Mouse (Mus musculus) embryonic stem cell, embryonic (primary cell): ENCODE results near the gene Cbx2.

Source experiments
- CTCF ChIA-PET, 4 experiments: fragments of 300-600 bp in 2 of 4; fragments of 350-600 bp in 2 of 4; sonication (Branson Sonifier 250); formaldehyde crosslinking; loops; one replicate each; lab custom pipeline; 2022; ENCODE audit warnings: inconsistent platforms in 2 of 4; lab: Charles Lee
- POLR2A ChIA-PET, 4 experiments: fragments of 300-600 bp in 2 of 4; fragments of 350-600 bp in 2 of 4; sonication (Branson Sonifier 250); formaldehyde crosslinking; loops; one replicate each; lab custom pipeline; 2022; ENCODE audit warnings: antibody characterized with exemption in 4 of 4, inconsistent platforms in 1 of 4; lab: Charles Lee

Gene Cbx2

DNA sequence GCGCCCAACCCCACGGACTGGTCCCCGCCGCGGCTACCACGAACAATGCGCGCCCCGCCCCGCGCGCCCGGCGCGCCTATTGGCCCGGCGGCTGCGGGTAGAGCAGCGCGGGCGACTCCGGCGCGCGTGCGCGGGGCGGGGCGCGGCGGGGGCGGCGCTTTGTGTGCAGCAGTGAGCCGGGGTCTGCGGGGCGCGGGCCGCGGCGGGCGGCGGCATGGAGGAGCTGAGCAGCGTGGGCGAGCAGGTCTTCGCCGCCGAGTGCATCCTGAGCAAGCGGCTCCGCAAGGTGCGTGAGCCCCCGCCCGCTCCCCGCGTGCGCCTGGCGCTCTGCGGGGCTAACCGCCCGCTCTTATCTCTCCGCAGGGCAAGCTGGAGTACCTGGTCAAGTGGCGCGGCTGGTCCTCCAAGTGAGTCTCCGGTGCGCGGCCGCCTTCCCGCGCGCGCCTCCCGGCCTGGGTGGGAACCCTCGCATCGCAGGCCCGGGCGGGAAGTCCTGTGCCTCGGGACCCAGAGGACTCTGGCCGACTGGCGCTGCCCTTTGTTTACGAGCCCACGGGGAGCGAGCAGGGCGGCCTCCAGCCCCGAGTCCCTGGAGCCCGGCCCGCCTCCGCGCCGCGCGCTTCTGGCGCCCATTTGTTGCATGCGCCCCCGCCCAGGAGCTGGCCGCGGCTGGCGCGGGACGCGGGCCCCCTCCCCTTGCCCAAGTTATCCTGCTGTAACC, at the start of gene Cbx2:
Gene Cbx2, plus strand, starts transcription at position 68 of the 721 bp plus-strand sequence.
- POLR2A ChIA-PET: interaction anchor here (0.5 to 3.4 kb wide), 26 partner anchors 9 to 919 kb away, joined by 3 to 14 read pairs (median 4); partner anchors contain the start of genes Baiap2 (in 1 of the 4), Cbx4 (in 1 of the 4) and Cbx8 (in 1 of the 4)
- CTCF ChIA-PET: interaction anchor here (0.6 to 2.8 kb wide), 30 partner anchors 10 to 581 kb away, joined by 3 to 13 read pairs (median 4); partner anchors contain the start of gene Cbx4 (in 1 of the 4)

DNA sequence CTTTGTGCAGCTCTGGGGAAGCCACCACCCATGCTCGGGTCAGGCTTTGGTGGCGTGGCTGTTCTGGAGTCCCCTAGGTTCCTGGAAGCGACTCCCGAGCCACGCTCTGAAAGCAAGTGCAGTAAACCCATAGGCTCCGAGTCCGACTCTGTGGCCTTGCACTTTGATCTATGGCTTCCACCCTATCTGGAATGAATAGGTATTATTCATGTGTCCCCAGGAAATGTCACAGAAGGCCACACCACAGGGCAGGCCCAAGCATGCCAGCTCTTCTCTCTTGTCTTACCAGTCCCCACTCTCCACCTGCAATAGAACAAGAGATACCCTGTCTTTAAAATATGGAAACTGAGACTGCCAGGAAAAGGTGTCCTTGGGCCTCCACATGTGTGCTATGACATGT, 48.4 kb upstream of the Cbx2 start:
- POLR2A ChIA-PET: interaction anchor here in 1 of 4 experiments (0.6 kb wide), 1 partner anchor 21 kb away, joined by 3 read pairs; no protein-coding TSS in a partner anchor
- CTCF ChIA-PET: interaction anchor here in 2 of 4 experiments (0.6 to 0.7 kb wide), 4 partner anchors 50 to 1972 kb away, joined by 3 to 20 read pairs (median 3); no protein-coding TSS in a partner anchor

DNA sequence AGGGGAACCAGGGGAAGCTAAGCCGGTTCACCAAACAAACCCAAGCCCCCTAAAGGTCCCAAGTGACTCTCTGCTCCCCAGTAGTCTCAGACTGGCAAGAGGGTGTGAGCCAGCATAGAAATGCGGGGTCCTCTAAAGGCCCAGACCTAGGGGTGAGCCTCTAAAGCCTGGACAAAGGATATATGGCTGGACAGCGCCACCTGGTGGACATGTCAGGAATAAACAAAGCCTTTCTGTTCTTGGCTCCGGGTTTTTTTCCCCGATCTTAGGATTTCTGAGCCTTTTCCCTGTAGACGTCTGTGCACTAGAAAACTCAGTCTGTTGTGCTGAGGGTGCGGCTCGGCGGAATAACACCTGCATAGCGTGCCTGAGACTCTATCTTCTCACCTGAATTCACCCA, 47.3 kb upstream of the Cbx2 start:
- CTCF ChIA-PET: interaction anchor here in 2 of 4 experiments (0.7 to 1.4 kb wide), 3 partner anchors 26 to 327 kb away, joined by 3 to 4 read pairs (median 3); no protein-coding TSS in a partner anchor
- POLR2A ChIA-PET: no interaction called here

DNA sequence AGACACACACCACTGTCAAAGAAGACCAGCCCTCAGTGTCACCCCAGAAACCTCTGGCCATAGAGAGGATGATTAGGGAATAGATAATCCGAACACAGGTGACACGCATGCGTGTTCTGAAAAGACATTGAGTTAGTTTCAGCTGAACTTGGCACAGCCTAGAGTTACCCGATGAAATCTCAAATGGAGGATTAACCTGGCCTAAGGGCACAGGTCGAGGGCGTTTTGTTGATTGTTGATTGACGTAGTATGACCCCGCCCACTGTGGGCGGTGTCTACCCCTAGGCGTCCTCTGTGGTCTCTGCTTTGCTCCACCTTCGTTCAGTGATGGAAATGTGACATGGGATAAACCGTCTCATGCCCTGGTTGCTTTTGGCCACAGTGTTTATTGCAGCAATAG, 46.8 kb upstream of the Cbx2 start:
- ChIA-PET POLR2A (no interaction called here), CTCF (interaction anchor here in 2 of 4 experiments (0.7 to 1.4 kb wide), 3 partner anchors 26 to 328 kb away, joined by 3 to 4 read pairs (median 3); no protein-coding TSS in a partner anchor)

DNA sequence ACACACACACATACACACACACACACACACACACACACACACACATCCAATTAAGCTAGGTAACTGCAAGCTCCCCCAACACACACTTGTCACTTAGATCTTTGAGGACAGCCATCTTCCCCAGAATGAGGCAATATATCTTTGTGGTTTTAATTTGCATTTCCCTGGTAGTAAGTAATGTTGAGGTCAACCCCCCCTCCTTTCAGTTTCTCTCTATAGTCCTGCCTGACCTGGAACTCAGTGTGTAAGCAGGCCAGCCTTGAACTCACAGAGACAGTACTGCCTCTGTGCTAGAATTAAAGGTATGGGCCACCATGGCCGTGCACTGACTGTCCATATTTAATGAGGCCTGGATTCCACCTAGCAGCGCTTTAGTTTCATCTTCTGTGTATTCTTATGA, 42.4 kb upstream of the Cbx2 start:
- POLR2A ChIA-PET: no interaction called here
- CTCF ChIA-PET: interaction anchor here in 2 of 4 experiments (1.0 to 1.3 kb wide), 2 partner anchors 8 to 18 kb away, joined by 4 to 6 read pairs; no protein-coding TSS in a partner anchor

DNA sequence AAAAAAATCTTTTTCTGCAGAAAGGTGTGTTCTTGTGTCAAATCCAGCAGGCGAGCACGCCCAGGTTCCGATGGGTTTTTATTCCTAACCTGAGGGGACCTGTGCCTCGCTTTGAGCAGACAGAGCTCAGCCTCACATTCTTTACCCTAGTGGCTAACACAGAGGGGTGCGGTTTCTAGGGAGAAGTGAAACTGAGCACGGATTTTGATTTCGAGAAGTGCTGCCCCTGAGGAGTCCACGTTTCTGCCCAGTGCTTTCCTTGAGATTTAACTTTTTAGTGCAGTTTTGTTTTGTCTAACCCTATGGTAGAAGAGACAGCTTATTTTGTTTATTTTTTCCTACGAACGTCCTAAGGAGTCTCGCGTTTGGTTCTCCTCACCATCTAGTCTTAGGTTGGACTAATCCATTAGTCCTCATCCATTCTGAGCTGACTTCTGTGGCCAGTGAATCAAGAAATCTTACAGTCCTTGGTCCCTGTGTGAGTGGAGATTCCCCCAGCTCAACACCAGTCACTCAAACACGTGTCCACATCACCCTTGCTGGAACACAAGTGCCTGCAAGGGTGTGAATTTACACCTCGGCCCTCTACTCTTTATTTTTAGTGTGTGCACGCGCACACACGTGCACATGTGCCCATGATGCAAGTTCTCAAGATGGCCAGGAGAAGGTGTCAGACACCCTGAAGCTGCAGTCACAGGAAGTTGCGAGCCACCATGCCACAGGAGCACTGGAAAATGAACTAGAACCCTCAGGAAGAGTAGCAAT, 41.6 kb upstream of the Cbx2 start:
- CTCF ChIA-PET: interaction anchor here in 3 of 4 experiments (0.5 to 1.3 kb wide), 6 partner anchors 9 to 423 kb away, joined by 3 to 6 read pairs (median 4); no protein-coding TSS in a partner anchor
- POLR2A ChIA-PET: interaction anchor here in 1 of 4 experiments (0.7 kb wide), 1 partner anchor 26 kb away, joined by 3 read pairs; no protein-coding TSS in a partner anchor

DNA sequence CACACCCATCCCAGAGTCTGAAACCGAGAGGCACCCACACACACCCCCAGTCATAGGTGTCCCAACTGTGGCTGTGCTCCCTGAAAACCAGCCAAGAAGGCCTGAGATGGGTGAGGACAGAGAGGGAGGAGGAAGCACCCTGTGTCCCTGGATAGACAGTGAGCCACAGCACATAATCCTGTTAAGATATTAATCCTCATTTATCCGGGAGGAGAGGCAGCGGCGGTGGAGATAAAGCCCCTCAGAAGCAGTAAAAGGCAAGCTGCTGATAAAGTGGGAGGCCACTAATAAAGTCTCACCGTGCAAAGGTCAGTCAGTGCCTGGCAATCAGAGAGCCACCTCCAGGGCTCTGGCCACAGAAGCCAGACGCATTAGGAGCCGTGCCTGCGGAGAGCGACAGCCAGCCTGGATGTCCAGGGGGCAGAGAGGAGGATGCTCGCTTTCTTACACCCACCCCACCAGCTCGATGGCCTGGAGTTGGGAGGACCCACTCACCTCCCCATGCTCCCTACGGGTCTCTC, 40.1 kb upstream of the Cbx2 start:
- ChIA-PET POLR2A (interaction anchor here in 1 of 4 experiments (1.4 kb wide), 1 partner anchor 25 kb away, joined by 3 read pairs; no protein-coding TSS in a partner anchor), CTCF (no interaction called here)

DNA sequence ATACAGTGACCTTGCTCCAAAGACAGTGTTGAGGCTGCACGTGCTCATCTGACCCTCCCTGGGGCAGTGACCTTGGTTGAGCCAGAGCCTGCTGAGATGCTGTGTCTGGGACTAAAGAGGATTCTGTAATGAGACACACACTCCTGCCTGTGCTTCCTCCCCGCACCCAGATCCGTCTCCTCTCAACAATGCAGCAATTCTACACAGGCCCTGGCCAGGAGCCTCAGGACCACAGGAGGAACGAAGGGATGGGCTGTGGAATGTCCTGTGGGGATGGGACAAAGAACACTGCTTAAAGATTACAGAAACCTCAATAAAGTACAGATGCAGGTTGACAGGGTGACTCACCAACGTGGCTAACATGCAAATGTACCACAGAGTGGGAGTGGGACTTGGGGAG, 37.2 kb upstream of the Cbx2 start:
- ChIA-PET CTCF (interaction anchor here in 2 of 4 experiments (1.0 to 2.2 kb wide), 2 partner anchors 13 to 14 kb away, joined by 4 to 9 read pairs; no protein-coding TSS in a partner anchor), POLR2A (no interaction called here)

DNA sequence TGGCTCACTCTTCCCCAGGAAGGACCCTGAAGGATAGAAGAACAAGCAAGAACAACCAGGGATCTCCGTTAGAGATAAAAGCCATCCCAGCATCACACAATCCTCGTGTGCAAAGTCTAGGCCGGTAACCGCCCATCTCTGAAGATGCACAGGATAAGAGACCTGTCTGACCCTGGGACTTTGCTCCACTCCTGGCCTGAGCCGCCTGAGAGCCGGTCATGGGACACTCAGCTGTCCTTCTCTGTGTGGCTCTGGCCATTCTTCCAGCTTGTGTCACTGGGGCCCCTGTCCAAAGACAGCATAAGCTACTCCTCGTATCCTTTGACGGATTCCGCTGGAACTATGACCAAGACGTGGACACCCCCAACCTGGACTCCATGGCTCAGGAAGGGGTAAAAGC, 34.8 kb upstream of the Cbx2 start, which contains the start of gene Enpp7:
Gene Enpp7, plus strand, starts transcription at position 190 of the 400 bp plus-strand sequence.
- CTCF ChIA-PET: interaction anchor here in 1 of 4 experiments (0.6 kb wide), 1 partner anchor 404 kb away, joined by 8 read pairs; no protein-coding TSS in a partner anchor
- POLR2A ChIA-PET: interaction anchor here in 2 of 4 experiments (0.5 to 0.6 kb wide), 2 partner anchors 36 to 145 kb away, joined by 4 to 5 read pairs; no protein-coding TSS in a partner anchor

DNA sequence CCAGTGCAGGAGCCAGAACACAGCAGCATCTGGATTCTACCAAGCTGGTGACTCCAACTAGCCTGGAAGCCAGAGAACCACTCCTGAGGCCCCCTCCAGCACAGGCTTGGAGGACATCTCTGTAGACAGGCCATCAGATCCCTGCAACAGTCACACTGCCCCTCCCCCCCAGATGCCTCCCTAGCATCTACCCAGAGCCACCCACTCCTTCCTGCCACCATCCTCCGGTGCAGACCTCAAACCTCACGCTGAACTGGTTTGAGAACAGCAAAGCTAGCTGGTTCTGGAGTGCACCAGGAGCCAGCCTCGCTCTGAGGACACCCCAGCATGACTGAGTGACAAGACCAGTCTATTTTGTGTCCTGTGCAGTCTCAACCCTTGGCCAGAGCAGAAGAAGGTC, 30.0 kb upstream of the Cbx2 start:
- ChIA-PET CTCF (interaction anchor here in 1 of 4 experiments (0.5 kb wide), 1 partner anchor 989 kb away, joined by 3 read pairs; no protein-coding TSS in a partner anchor), POLR2A (no interaction called here)

DNA sequence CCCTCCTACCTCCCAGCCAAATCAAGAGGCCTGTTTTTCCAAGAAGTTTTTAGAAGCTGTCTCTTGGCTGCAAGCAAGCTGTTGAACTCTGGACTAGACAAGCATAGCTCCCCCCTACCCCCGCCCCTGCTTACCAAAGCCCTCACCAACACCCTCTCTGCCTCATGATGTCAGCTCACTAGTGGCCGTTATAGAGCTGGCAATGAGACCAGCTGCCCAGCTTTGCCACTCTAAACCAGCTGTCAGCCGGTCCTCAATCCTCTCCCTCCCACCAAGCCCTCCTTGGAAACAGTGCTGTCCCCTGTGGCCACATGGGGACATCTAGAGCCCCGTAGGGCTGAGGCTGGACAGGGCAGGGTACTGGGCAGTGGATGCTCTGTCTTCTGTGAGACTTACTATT, 27.3 kb upstream of the Cbx2 start:
- POLR2A ChIA-PET: interaction anchor here in 2 of 4 experiments (0.7 to 0.9 kb wide), 3 partner anchors 24 to 242 kb away, joined by 3 to 5 read pairs (median 3); no protein-coding TSS in a partner anchor
- CTCF ChIA-PET: interaction anchor here in 1 of 4 experiments (0.6 to 1.0 kb wide), 4 partner anchors 14 to 91 kb away, joined by 3 to 6 read pairs (median 4); partner anchors contain the start of gene Cbx4

DNA sequence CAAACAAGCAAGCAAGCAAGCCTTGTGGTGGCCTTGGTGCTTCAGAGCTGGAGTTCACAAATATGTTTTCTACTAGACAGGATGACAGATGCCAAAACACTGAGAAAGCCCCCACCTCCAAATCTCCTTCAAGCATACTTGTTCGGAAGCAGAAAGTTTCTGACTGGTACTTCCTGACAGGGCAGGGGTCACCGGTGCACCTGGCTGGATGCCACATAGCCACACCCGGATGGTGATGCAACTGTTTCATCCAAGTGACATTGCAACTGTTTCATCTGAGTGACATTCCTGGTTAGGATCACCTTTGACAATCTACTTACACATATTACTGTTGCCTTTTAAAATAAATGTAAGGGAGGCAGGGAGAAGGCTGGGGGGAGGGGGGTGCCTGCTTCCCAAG, 25.6 kb upstream of the Cbx2 start:
- POLR2A ChIA-PET: interaction anchor here in 1 of 4 experiments (0.9 kb wide), 1 partner anchor 10 kb away, joined by 3 read pairs; no protein-coding TSS in a partner anchor

DNA sequence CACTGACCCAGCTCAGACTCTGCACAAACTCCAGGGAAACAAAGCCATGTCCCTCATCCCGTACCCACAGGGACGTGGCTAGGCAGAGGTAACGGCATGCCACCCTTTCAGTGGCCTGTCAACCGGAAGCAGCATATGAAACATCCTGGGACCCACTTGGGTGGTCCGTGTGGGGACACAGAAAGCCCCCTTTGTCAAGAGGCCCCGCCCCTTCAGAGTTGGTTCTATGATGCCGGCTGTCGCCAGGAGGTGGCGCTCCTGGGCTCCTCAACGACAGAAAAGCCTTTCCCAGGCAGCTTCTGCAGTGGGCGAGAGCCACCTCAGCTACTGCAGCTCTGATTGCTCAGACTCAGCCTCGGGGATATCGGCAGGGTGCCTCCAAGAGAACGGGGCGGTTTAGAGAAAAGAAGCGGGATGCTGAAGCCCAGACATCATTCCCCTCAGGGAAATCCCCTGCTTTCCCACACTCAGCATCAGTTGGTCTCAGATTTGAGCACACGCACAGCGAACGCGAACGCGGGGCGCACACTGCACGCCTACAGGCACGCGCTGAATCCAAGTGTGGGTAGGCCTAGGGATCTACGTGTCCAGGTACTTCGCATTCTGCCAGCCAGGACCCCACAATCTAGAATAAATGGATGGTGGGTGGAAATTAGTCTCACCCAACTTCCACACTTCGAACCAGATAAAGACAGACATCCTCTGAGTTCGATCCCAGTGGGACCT, 24.1 kb upstream of the Cbx2 start:
- CTCF ChIA-PET: interaction anchor here (0.6 to 2.4 kb wide), 53 partner anchors 9 to 1749 kb away, joined by 3 to 36 read pairs (median 4); partner anchors contain the start of genes Cbx2 (in 1 of the 4) and Cbx4 (in 1 of the 4)
- POLR2A ChIA-PET: interaction anchor here in 3 of 4 experiments (0.6 to 1.9 kb wide), 12 partner anchors 9 to 445 kb away, joined by 3 to 11 read pairs (median 3); no protein-coding TSS in a partner anchor

More for the DNA sequence above, 25.6 kb upstream of the Cbx2 start:
- CTCF ChIA-PET: no interaction called here

DNA sequence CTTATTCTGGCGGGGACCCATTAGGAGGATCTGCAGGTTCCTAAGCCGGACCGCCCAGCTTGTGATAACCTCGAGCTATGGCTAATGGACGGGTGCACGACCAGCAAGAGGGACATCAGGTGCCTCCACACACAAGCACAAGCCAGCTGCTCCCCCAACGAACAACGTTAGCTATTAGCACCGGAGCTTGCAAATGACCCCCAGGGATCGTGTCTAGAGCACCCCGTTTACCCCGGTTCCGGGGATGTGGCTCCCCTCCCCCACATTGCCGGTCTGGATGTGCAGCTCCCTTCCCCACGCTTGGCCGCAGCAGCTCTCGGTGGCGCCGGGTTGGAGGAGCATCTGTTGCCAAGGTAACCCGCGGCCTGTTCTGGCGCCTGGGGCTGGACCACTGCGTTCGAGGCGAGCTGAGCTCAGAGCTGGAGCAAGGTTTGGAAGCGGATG, 23.4 kb upstream of the Cbx2 start:
- CTCF ChIA-PET: interaction anchor here (0.6 to 2.4 kb wide), 29 partner anchors 8 to 1748 kb away, joined by 3 to 36 read pairs (median 4); partner anchors contain the start of gene Cbx4 (in 1 of the 4)

DNA sequence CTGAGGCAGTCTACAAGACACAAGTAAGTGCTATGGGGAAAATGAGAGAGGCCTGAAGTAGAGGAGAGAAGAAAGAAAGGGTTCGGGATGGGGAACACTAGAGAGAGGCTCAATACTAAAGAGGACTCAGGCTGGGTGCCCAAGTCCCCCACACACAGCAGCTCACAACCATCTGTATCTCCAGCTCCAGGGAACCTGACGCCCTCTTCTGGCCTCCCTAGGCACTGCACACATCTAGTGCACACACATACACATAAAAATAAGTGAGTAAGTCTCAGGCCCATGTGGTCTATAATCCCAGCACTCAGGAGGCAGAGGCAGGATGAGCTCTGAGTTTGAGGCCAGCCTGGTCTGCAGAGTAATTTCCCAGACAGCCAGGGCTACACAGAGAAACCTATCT, 21.9 kb upstream of the Cbx2 start:
- ChIA-PET POLR2A (no interaction called here), CTCF (interaction anchor here in 2 of 4 experiments (0.6 kb wide), 4 partner anchors 8 to 1185 kb away, joined by 3 to 11 read pairs (median 4); no protein-coding TSS in a partner anchor)

More for the DNA sequence above, 23.4 kb upstream of the Cbx2 start:
- POLR2A ChIA-PET: interaction anchor here in 3 of 4 experiments (0.7 to 1.9 kb wide), 11 partner anchors 8 to 1121 kb away, joined by 3 to 11 read pairs (median 3); no protein-coding TSS in a partner anchor

DNA sequence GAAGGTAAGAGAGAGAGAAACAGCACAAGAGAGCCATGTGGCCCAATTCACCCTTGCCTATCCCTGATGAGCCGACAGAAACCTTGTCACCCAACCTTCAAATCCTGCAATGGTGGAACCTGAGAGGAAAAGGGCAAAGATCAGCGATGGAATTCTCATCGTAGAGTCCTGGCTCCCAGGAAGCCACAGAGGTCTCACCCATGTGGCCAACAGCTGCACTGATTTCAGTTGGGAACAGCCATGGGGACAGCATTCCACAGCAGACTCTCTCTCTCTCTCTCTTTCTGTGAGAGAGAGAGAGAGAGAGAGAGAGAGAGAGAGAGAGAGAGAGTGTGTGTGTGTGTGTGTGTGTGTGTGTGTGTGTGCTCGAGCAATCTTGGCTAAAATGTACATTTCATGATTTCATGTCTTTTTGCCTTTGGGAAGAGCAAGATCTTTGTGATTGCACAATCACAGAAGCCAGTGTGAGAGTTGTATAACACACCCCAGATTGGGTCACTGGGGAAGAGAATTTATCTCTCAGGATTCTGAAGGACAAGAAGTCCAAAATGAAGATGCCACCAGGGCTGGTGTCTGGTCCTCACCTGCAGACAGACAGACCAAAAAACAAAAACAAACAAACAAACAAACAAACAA, 21.2 kb upstream of the Cbx2 start:
- ChIA-PET POLR2A (no interaction called here), CTCF (interaction anchor here in 1 of 4 experiments (0.6 kb wide), 1 partner anchor 1186 kb away, joined by 11 read pairs; no protein-coding TSS in a partner anchor)
